Mouse (Mus musculus) ES-Bruce4 (cell line): Measurements from ENCODE around the gene Gm45713. TPM values are rescaled to one million over a fixed set of nuclear protein-coding genes. Genes with fewer than 3 reads are reported as not detected.
A peak's percentile ranks its signal among the peaks of the same experiment; 100 is the strongest.

Source experiments
- H3K27ac ChIP-seq: 2 replicates; pipeline ENCODE4 v1.5.1; 2012; ENCODE audit warnings: low read length, inconsistent platforms; ENCODE audit not compliant: insufficient read depth
- H3K27me3 ChIP-seq: 2 replicates; pipeline ENCODE4 v1.6.1; 2012; ENCODE audit warnings: mild to moderate bottlenecking, low read length, inconsistent platforms; ENCODE audit not compliant: control insufficient read depth, poor library complexity, insufficient read depth, severe bottlenecking
- H3K36me3 ChIP-seq: 2 replicates; pipeline ENCODE4 v1.6.1; 2012; ENCODE audit warnings: inconsistent platforms, mild to moderate bottlenecking, low read length, moderate library complexity; ENCODE audit not compliant: control insufficient read depth, poor library complexity, insufficient read depth, severe bottlenecking
- H3K4me1 ChIP-seq: one replicate; pipeline ENCODE4 v1.8.1; 2011; ENCODE audit warnings: low read length; ENCODE audit not compliant: control insufficient read depth, insufficient read depth
- H3K4me3 ChIP-seq: 2 replicates; pipeline ENCODE4 v1.5.1; 2011; ENCODE audit warnings: low read depth, mild to moderate bottlenecking, low read length
- H3K9ac ChIP-seq: 2 replicates; pipeline ENCODE4 v1.6.1; 2012; ENCODE audit warnings: low read depth, mild to moderate bottlenecking, inconsistent platforms; ENCODE audit not compliant: poor library complexity, severe bottlenecking
- H3K9me3 ChIP-seq: replicated peaks from 2 replicates; pipeline ENCODE4 v1.6.1; 2012; ENCODE audit warnings: mild to moderate bottlenecking, low read length, inconsistent platforms; ENCODE audit not compliant: control insufficient read depth, poor library complexity, insufficient read depth, severe bottlenecking
- CTCF ChIP-seq: IDR thresholded peaks from one replicate; pipeline ENCODE4 v1.8.1; 2011; ENCODE audit warnings: low read depth, low read length
- EP300 ChIP-seq: IDR thresholded peaks from 2 replicates; pipeline ENCODE4 v1.6.1; 2011; ENCODE audit warnings: low read depth, low read length; ENCODE audit not compliant: insufficient read depth
- POLR2A ChIP-seq: IDR thresholded peaks from one replicate; pipeline ENCODE4 v1.8.1; 2011; ENCODE audit warnings: low read length; ENCODE audit not compliant: insufficient read depth
- polyA plus RNA-seq: library from polyadenylated mRNA; stranded (reverse); fragments of >200 nt; gene quantifications from 2 replicates; pipeline ENCODE4 v1.2.4, GENCODE M21; 2011; ENCODE audit warnings: low read depth; ENCODE audit not compliant: missing spikeins, insufficient read depth, insufficient read length

Gm45713 gene
- polyA plus RNA-seq: not detected in 2 replicates

DNA sequence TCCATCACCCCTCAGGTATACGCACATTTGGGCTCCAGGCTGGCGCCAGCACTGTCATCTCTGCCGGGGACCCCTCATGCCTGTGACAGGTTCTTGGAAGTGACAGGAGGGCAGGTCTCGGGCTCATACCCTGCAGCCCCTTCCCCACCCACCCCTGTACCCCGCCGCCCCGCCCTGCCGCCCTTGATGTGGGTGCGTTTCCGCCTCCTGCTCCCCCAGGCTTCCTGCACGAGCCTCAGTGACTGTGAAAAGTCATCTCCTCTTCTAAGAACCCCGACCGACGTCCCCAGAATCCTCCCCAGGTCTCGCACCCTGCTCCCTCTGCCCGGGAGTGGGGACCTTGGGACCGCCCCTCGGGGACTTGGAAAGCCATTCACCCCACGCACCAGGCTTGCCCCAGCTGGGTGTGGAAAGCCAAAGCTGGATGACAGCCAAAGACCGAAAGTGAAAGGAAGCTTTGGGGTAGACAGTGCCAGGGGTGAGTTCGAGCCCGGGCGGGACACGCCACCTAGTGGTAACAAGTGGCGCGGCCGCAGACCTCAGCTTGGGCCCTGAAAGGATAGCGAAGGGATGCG is at the start of gene Gm45713, which contains the start of gene Flt3l:
Gm45713 (minus strand) TSS at position 239 of the 575 bp plus-strand sequence.
Flt3l (minus strand) TSS at position 440 of the 575 bp plus-strand sequence.
- TF ChIP-seq POLR2A: no peak
- peak; percentile 90 for TF ChIP-seq CTCF
- 0 out of 2 replicates have a peak, but pooled peaks have one; percentile 29 for TF ChIP-seq EP300
- Histone ChIP-seq H3K36me3 (no peaks in the 10 kb centered on the region), H3K9ac (0 out of 2 replicates have a peak within 1 kb of the TSS, but pooled peaks have one; percentile 15), H3K9me3 (no peaks in the 10 kb centered on the region), H3K27me3 (no peaks in the 10 kb centered on the region), H3K4me3 (peak within 1 kb of the TSS; percentile 22), H3K4me1 (no peaks in the 10 kb centered on the region), H3K27ac (no peak within 1 kb of the TSS)

DNA sequence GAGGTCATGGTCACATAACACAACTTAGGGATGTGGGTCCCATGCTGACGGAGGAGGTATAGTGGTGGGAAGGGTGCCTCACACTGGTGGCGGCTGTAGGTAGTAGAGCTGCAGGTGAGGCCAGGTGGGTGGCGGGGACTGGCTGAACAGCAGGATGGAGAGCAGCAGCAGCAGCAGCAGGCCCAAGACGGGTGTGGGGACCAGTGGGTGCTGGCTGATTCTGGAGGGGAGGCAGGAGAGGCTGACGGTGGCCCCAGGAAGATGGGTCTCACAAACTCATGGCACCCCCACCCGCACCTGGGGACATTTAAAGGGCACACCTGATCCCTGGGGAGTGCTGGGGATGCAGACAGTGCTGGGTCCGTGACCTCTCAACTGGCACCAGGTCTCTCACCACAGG is 47.6 kb upstream of the Gm45713 start:
- Histone ChIP-seq H3K4me3 (no peak overlapping the region), H3K9me3 (no peaks in the 10 kb centered on the region), H3K9ac (no peak overlapping the region), H3K4me1 (no peaks in the 10 kb centered on the region), H3K27ac (no peak overlapping the region), H3K27me3 (no peaks in the 10 kb centered on the region), H3K36me3 (no peaks in the 10 kb centered on the region)
- no peak for TF ChIP-seq POLR2A
- no peak for TF ChIP-seq EP300
- TF ChIP-seq CTCF: no peak

DNA sequence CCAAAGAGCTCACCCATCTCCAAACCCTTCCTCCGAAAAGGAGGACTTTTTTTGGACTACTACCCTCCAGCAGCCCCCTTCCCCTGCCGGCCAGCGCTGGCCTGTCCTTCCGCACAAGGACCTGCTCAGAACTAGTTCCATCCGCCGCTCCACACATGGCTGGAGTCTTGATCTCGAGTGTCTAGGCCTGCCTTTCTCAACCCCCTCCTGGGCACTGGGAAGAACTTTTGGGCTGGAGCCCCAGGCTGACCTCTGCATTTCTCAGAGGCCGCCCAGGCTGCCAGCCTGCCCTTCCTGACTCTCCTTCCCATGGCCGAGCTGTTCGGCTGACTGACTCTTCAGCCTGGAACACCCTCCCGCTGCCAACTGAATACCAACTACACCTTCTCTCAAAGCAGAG is 46.6 kb upstream of the Gm45713 start:
- peak overlapping the region; percentile 57 for H3K4me3 ChIP-seq
- no peaks in the 10 kb centered on the region; the same call in 1 of the 2 replicates for H3K27me3 ChIP-seq
- TF ChIP-seq POLR2A (no peak), EP300 (no peak), CTCF (no peak)
- no peaks in the 10 kb centered on the region for H3K36me3 ChIP-seq
- H3K9ac ChIP-seq: peak overlapping the region; percentile 58
- H3K27ac ChIP-seq: no peak overlapping the region
- H3K4me1 ChIP-seq: no peaks in the 10 kb centered on the region
- no peaks in the 10 kb centered on the region for H3K9me3 ChIP-seq

DNA sequence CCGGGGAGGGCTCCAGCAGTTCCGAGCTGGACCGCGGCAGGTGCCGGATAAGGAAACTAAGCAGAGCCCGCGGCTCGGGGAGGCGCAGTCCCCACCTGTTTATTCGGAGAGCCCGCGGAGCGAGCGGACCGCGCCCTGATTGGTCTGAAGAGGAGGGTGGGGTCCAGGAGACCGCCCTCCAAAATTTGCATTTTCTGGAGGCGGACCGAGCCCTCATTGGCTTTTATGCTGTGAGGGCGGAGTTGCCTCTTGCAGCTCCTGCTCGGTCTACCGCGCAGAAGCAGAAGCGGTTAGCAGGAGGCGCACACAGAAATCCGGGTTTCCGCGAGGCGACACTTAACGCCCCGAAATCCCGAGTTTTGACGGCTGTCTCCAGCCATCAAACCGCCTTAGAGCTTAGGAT is 46.2 kb upstream of the Gm45713 start:
- H3K27ac ChIP-seq: no peak overlapping the region
- no peaks in the 10 kb centered on the region for H3K36me3 ChIP-seq
- H3K27me3 ChIP-seq: peaks cover 2% of the 10 kb centered on the region
- TF ChIP-seq POLR2A (peak; percentile 81), EP300 (no peak), CTCF (no peak)
- no peaks in the 10 kb centered on the region for H3K4me1 ChIP-seq
- peak overlapping the region; percentile 58 for H3K9ac ChIP-seq
- no peaks in the 10 kb centered on the region for H3K9me3 ChIP-seq
- H3K4me3 ChIP-seq: peak overlapping the region; percentile 71

DNA sequence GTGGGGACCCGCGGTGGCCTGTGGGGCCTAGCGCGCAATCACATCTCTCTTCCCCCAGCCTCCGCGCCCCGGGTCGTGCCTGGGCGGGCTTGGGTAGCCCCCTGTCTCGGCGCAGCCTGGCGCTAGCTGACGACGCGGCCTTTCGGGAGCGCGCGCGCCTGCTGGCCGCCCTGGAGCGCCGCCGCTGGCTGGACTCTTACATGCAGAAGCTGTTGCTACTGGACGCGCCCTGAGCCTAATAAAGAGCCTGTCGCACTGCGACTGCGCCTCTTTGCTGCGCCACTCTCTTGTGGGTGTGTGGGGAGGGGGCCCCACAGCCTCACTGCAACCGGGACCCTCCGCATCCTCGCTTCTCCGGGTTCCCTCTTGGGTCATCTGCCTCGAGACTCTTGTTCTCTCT is 45.5 kb upstream of the Gm45713 start:
- TF ChIP-seq CTCF (peak; percentile 31), POLR2A (no peak), EP300 (0 out of 2 replicates have a peak, but pooled peaks have one; percentile 7)
- peaks cover 2% of the 10 kb centered on the region for H3K27me3 ChIP-seq
- H3K4me3 ChIP-seq: peak overlapping the region; percentile 71
- no peak overlapping the region for H3K27ac ChIP-seq
- H3K9ac ChIP-seq: peak overlapping the region; percentile 41
- no peaks in the 10 kb centered on the region for H3K4me1 ChIP-seq
- no peaks in the 10 kb centered on the region for H3K9me3 ChIP-seq
- no peaks in the 10 kb centered on the region for H3K36me3 ChIP-seq

DNA sequence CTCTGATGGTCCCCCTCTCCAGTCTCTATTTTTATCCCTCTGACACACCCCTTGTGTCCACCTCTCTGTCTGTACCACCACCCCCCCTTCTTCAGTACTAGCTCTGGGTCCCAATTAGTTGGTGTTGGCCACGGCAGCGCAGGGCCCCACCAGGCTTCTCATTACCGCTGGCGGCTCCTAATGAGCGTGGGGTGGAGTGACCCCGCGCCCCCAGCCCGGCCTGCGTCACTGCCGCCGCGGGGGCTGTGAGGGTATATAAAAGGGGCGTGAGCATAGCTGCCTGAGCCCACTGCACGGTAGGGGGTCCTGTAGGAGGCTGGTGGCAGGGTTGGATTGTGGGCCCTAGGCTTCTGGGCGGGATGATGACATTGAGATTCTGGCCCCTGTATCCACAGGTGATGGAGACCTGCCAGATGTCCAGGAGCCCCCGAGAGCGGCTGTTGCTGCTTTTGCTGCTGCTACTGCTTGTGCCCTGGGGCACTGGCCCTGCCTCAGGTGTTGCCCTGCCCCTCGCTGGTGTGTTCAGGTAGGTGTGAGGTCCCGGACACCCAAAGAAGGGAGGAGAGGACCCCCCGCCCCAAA is 45.0 kb upstream of the Gm45713 start, which contains the start of gene Pth2:
Pth2 (plus strand) TSS at position 100 of the 582 bp plus-strand sequence.
- Histone ChIP-seq H3K36me3 (no peaks in the 10 kb centered on the region), H3K9ac (peak within 1 kb of the TSS; percentile 41), H3K27me3 (peaks cover 6% of the 10 kb centered on the region), H3K4me1 (no peaks in the 10 kb centered on the region), H3K9me3 (no peaks in the 10 kb centered on the region), H3K27ac (no peak within 1 kb of the TSS), H3K4me3 (peak within 1 kb of the TSS; percentile 71)
- TF ChIP-seq CTCF (no peak), POLR2A (no peak), EP300 (no peak)
